Mouse (Mus musculus) frontal cortex, postnatal 10 days (tissue): ENCODE data around the gene Gm49337.

ENCODE experiments used
- DNase-seq, 2 experiments: peaks; one replicate each; pipeline ENCODE4 v3.0.0; 2022; ENCODE audit warnings: low spot score in 2 of 2, mixed read lengths in 1 of 2

Gm49337 gene

DNA sequence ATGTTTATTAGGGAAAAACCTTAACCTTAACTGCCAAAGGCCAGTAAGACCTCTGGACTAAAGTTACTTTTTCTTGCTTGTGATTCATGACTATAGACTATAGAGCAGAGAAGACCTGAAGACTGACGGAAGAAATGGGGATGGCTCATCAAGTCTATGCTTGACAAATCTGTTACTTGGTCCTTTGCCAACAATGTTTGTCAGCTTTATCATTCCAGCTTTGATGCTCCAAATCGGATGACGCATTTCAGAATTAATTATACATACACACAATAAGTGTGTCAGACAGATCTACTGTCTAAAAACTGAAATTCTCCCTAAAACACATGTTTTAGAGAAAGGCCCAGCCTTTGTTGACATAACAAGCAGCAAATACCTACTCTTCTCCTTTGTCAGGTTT, 156.1 kb downstream of the Gm49337 start:
- DNase-seq, result no peak

GRCm38 (mm10) chr4:116336294-116336693, 163.1 kb downstream of the Gm49337 start:
- DNase-seq, result no peak

- peak in 1 of 2 experiments; percentile 40 for DNase-seq
Measured at GRCm38 (mm10) chr4:116342119-116342518, 168.9 kb downstream of the Gm49337 start.
